Mouse (Mus musculus): Measurements from ENCODE around the gene Rusc2.

DNA sequence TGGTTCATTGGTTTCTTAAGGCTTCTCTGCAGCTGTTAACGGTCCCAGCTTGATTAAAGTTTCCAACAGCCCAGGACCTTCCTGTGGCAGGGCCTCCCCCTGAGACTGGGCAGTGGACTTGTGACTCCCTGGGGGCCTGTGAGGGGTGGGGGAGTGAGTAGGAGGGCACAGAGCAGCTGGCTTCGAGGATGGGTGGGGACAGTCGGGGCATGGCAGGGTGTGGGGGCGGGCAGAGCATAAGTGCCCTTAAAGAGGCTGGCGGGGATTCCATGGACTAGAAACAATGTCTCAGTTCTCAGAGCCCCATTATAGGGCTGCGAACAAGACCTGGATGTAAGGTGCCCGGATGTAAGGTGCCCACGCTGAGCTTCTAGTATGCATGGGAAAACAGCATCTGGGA is 75.3 kb downstream of the Rusc2 start:
- TF ChIP-seq CTCF (IDR thresholded peaks at IDR 0.05) (no peak), EP300 (IDR thresholded peaks at IDR 0.05) (no peak)

All from lung, postnatal 0 days (tissue).